Mouse (Mus musculus) heart, embryonic 16.5 days (tissue): ENCODE data around the gene Las1l. TPM values are rescaled to one million over a fixed set of nuclear protein-coding genes. Genes with fewer than 3 reads are reported as not detected.
A peak's percentile ranks its signal among the peaks of the same experiment; 100 is the strongest.
"Not testable (repeated sequence)": the region's sequence is repeated elsewhere in the genome, so short reads cannot be mapped to it uniquely, and the experiment has no call there.

Experiments used
- ATAC-seq: fragments of 200-750 bp; cut with Nextera tagmentation; replicated peaks from 2 replicates; pipeline ENCODE4 v1.8.0; 2017; ENCODE audit warnings: moderate number of reproducible peaks; ENCODE audit not compliant: insufficient read depth, low FRiP score; ENCODE audit errors: extremely low read depth
- H3K27ac ChIP-seq: fragments of 300-500 bp; sonication (generic); 2 replicates; pipeline ENCODE4 v1.5.1; 2014; ENCODE audit warnings: mild to moderate bottlenecking, low read length, control low read depth, moderate library complexity
- H3K27me3 ChIP-seq: fragments of 300-500 bp; sonication (generic); 2 replicates; pipeline ENCODE4 v1.6.1; 2014; ENCODE audit warnings: low read length, mixed read lengths; ENCODE audit not compliant: control insufficient read depth, insufficient read depth
- H3K36me3 ChIP-seq: fragments of 300-500 bp; sonication (generic); 2 replicates; pipeline ENCODE4 v1.6.1; 2014; ENCODE audit not compliant: control insufficient read depth, insufficient read depth
- H3K4me1 ChIP-seq: fragments of 300-500 bp; sonication (generic); 2 replicates; pipeline ENCODE4 v1.6.1; 2014; ENCODE audit warnings: low read length, mixed read lengths; ENCODE audit not compliant: control insufficient read depth, insufficient read depth
- H3K4me2 ChIP-seq: fragments of 300-500 bp; sonication (generic); 2 replicates; pipeline ENCODE4 v1.6.1; 2014; ENCODE audit warnings: low read depth, mild to moderate bottlenecking, control low read depth, low read length
- H3K4me3 ChIP-seq: fragments of 300-500 bp; sonication (generic); 2 replicates; pipeline ENCODE4 v1.5.1; 2014; ENCODE audit warnings: mild to moderate bottlenecking, control low read depth, low read length
- H3K9ac ChIP-seq: fragments of 300-500 bp; sonication (generic); 2 replicates; pipeline ENCODE4 v1.6.1; 2014; ENCODE audit warnings: low read length, control low read depth
- H3K9me3 ChIP-seq: fragments of 300-500 bp; sonication (generic); replicated peaks from 2 replicates; pipeline ENCODE4 v1.6.1; 2016; ENCODE audit warnings: low read length; ENCODE audit not compliant: control insufficient read depth
- WGBS: fragments of 180-500 bp; shearing (Covaris S2); extraction: QIAGEN DNeasy Blood & Tissue Kit; methylation state at CpG from one replicate; pipeline ENCODE4 v1.1.7; 2014; 5-methylcytosine and 5-hydroxymethylcytosine counted together
- polyA plus RNA-seq: library from polyadenylated mRNA; unstranded; fragments of >200 nt; fragmentation: Nextera tagmentation; extraction: Ambion mirVana; gene quantifications from 2 replicates; pipeline ENCODE4 v1.2.1, GENCODE M21; 2015

Las1l gene
- polyA plus RNA-seq, 1 experiment from 2014 or later: 63.6 TPM

GRCm38 (mm10) chrX:95963366-95963765, 6.6 kb upstream of the Las1l start:
- H3K27ac ChIP-seq: no peak overlapping the region
- no peak overlapping the region for H3K9ac ChIP-seq
- H3K36me3 ChIP-seq: no peaks in the 10 kb centered on the region
- 61% methylated on average over 2 of the region's 2 CpGs for WGBS
- ATAC-seq: no peak
- H3K4me1 ChIP-seq: no peaks in the 10 kb centered on the region
- no peak overlapping the region for H3K4me2 ChIP-seq
- H3K9me3 ChIP-seq: no peaks in the 10 kb centered on the region
- H3K4me3 ChIP-seq: no peak overlapping the region
- H3K27me3 ChIP-seq: no peaks in the 10 kb centered on the region

GRCm38 (mm10) chrX:95957461-95957860, 699 bp upstream of the Las1l start:
- H3K4me3 ChIP-seq: peak overlapping the region; percentile 45
- H3K4me1 ChIP-seq, ATAC-seq, H3K36me3 ChIP-seq, H3K9me3 ChIP-seq, H3K27me3 ChIP-seq: not testable (repeated sequence)
- H3K4me2 ChIP-seq: peak overlapping the region; percentile 61
- peak overlapping the region; percentile 41 for H3K9ac ChIP-seq
- 33% methylated on average over 11 of the region's 11 CpGs for WGBS
- peak overlapping the region; percentile 35 for H3K27ac ChIP-seq

GRCm38 (mm10) chrX:95950776-95951175, 6.0 kb downstream of the Las1l start:
- no peak overlapping the region for H3K4me2 ChIP-seq
- peaks cover 16% of the 10 kb centered on the region for H3K36me3 ChIP-seq
- 49% methylated on average over 3 of the region's 3 CpGs for WGBS
- H3K27ac ChIP-seq: no peak overlapping the region
- H3K27me3 ChIP-seq: no peaks in the 10 kb centered on the region
- H3K9me3 ChIP-seq: no peaks in the 10 kb centered on the region
- H3K4me1 ChIP-seq: peaks cover 2% of the 10 kb centered on the region; the same call in 1 of the 2 replicates
- no peak; the same call in 1 of the 2 replicates for ATAC-seq
- H3K4me3 ChIP-seq: no peak overlapping the region
- H3K9ac ChIP-seq: no peak overlapping the region

- Histone ChIP-seq H3K36me3 (peaks cover 22% of the 10 kb centered on the region), H3K4me2 (no peak overlapping the region), H3K27ac (no peak overlapping the region), H3K9me3 (no peaks in the 10 kb centered on the region), H3K4me1 (no peaks in the 10 kb centered on the region), H3K27me3 (no peaks in the 10 kb centered on the region), H3K4me3 (no peak overlapping the region), H3K9ac (no peak overlapping the region)
- 82% methylated on average over 4 of the region's 4 CpGs for WGBS
- no peak for ATAC-seq
These were observed 8.6 kb downstream of the Las1l start for GRCm38 (mm10) chrX:95948135-95948534.

GRCm38 (mm10) chrX:95945496-95945895, 11.3 kb downstream of the Las1l start:
- H3K27me3 ChIP-seq: no peaks in the 10 kb centered on the region
- 82% methylated on average over 2 of the region's 2 CpGs for WGBS

GRCm38 (mm10) chrX:95935481-95935880, 21.3 kb downstream of the Las1l start:
- H3K4me3 ChIP-seq: no peak overlapping the region
- H3K36me3 ChIP-seq: peaks cover 20% of the 10 kb centered on the region
- H3K4me1 ChIP-seq: no peaks in the 10 kb centered on the region
- no peaks in the 10 kb centered on the region for H3K9me3 ChIP-seq
- H3K9ac ChIP-seq: no peak overlapping the region
- no peak for ATAC-seq
- no peak overlapping the region for H3K27ac ChIP-seq
- 88% methylated on average over 2 of the region's 2 CpGs for WGBS
- H3K4me2 ChIP-seq: no peak overlapping the region
- H3K27me3 ChIP-seq: no peaks in the 10 kb centered on the region

More at GRCm38 (mm10) chrX:95945496-95945895, 11.3 kb downstream of the Las1l start:
- ATAC-seq: no peak
- H3K9ac ChIP-seq: no peak overlapping the region
- H3K4me2 ChIP-seq: no peak overlapping the region
- H3K4me3 ChIP-seq: no peak overlapping the region
- H3K4me1 ChIP-seq: no peaks in the 10 kb centered on the region
- H3K9me3 ChIP-seq: no peaks in the 10 kb centered on the region
- no peak overlapping the region for H3K27ac ChIP-seq
- peaks cover 21% of the 10 kb centered on the region for H3K36me3 ChIP-seq

GRCm38 (mm10) chrX:95902716-95903115, 54.0 kb downstream of the Las1l start:
- Histone ChIP-seq H3K9me3 (no peaks in the 10 kb centered on the region), H3K27me3 (no peaks in the 10 kb centered on the region), H3K4me3 (no peak overlapping the region), H3K27ac (no peak overlapping the region), H3K9ac (no peak overlapping the region), H3K36me3 (no peaks in the 10 kb centered on the region), H3K4me1 (no peaks in the 10 kb centered on the region), H3K4me2 (no peak overlapping the region)
- WGBS: 71% methylated on average over 3 of the region's 3 CpGs
- ATAC-seq: no peak

Other genes starting within 250 kb of the Las1l start
- gene Zc3h12b, start 245.3 kb downstream of the Las1l start, polyA plus RNA-seq: 1.3 and 1.4 TPM in 2 replicates
- 192 and 203 TPM in 2 replicates for gene Msn, start 139.1 kb upstream of the Las1l start, polyA plus RNA-seq